Mouse (Mus musculus): Measurements from ENCODE around the gene Mdga1. TPM values are rescaled to one million over a fixed set of nuclear protein-coding genes. Genes with fewer than 3 reads are reported as not detected.

The Mdga1 gene
- polyA plus RNA-seq, 1 experiment: 2.5 TPM

- H3K27me3 ChIP-seq (ENCODE audit: control insufficient read depth, insufficient read depth, insufficient read length): peaks cover 34% of the 10 kb centered on the region
- H3K36me3 ChIP-seq (ENCODE audit: control insufficient read depth, insufficient read depth): no peaks in the 10 kb centered on the region
- no peak overlapping the region for H3K4me3 ChIP-seq
- H3K79me2 ChIP-seq (ENCODE audit: control insufficient read depth, insufficient read depth): no peaks in the 10 kb centered on the region
- no peak overlapping the region for H3K4me2 ChIP-seq (ENCODE audit: low read depth)
- TF ChIP-seq E2F4 (IDR thresholded peaks at IDR 0.05; ENCODE audit: insufficient read depth) (no peak), MYOD1 (IDR thresholded peaks at IDR 0.05; ENCODE audit: control insufficient read depth in 1 of 3, insufficient read length in 2 of 3, low read depth in 2 of 3) (no peak), USF1 (IDR thresholded peaks at IDR 0.05; ENCODE audit: low read depth) (no peak), SRF (IDR thresholded peaks at IDR 0.05; ENCODE audit: control insufficient read depth, insufficient read length, low read depth) (no peak), REST (IDR thresholded peaks at IDR 0.05; ENCODE audit: insufficient read depth, insufficient read length) (no peak), TCF12 (IDR thresholded peaks at IDR 0.05; ENCODE audit: insufficient read depth, poor library complexity, severe bottlenecking) (no peak)
- H3ac ChIP-seq (ENCODE audit: control insufficient read depth, insufficient read length): no peak overlapping the region
These were observed 83.8 kb downstream of the Mdga1 start for GRCm38 (mm10) chr17:29886061-29886460.

- Histone ChIP-seq H3K4me2 (ENCODE audit: low read depth) (no peak overlapping the region), H3K79me2 (ENCODE audit: control insufficient read depth, insufficient read depth) (no peaks in the 10 kb centered on the region), H3K4me3 (no peak overlapping the region), H3K36me3 (ENCODE audit: control insufficient read depth, insufficient read depth) (no peaks in the 10 kb centered on the region), H3ac (ENCODE audit: control insufficient read depth, insufficient read length) (no peak overlapping the region), H3K27me3 (ENCODE audit: control insufficient read depth, insufficient read depth, insufficient read length) (peaks cover 32% of the 10 kb centered on the region)
- no peak for TF ChIP-seq CEBPB (IDR thresholded peaks at IDR 0.05; ENCODE audit: insufficient read depth, poor library complexity, severe bottlenecking)
- TF ChIP-seq MYOD1 (IDR thresholded peaks at IDR 0.05; ENCODE audit: control insufficient read depth in 1 of 3, insufficient read length in 2 of 3, low read depth in 2 of 3): no peak
These were observed 85.3 kb downstream of the Mdga1 start for GRCm38 (mm10) chr17:29884596-29884995.

GRCm38 (mm10) chr17:29883351-29883750 is 86.5 kb downstream of the Mdga1 start:
- Histone ChIP-seq H3ac (ENCODE audit: control insufficient read depth, insufficient read length) (no peak overlapping the region), H3K27me3 (ENCODE audit: control insufficient read depth, insufficient read depth, insufficient read length) (peaks cover 25% of the 10 kb centered on the region), H3K4me2 (ENCODE audit: low read depth) (no peak overlapping the region), H3K36me3 (ENCODE audit: control insufficient read depth, insufficient read depth) (no peaks in the 10 kb centered on the region), H3K4me3 (no peak overlapping the region), H3K79me2 (ENCODE audit: control insufficient read depth, insufficient read depth) (no peaks in the 10 kb centered on the region)
- no peak for TF ChIP-seq TCF12 (IDR thresholded peaks at IDR 0.05; ENCODE audit: insufficient read depth, poor library complexity, severe bottlenecking)
- TF ChIP-seq POLR2AphosphoS2 (IDR thresholded peaks at IDR 0.05; ENCODE audit: insufficient read length, low read depth): no peak
- TF ChIP-seq E2F4 (IDR thresholded peaks at IDR 0.05; ENCODE audit: insufficient read depth): no peak
- no peak for TF ChIP-seq USF1 (IDR thresholded peaks at IDR 0.05; ENCODE audit: low read depth)
- TF ChIP-seq REST (IDR thresholded peaks at IDR 0.05; ENCODE audit: insufficient read depth, insufficient read length): no peak
- no peak for TF ChIP-seq POLR2A (IDR thresholded peaks at IDR 0.05; ENCODE audit: insufficient read length, low read depth)
- no peak for TF ChIP-seq SRF (IDR thresholded peaks at IDR 0.05; ENCODE audit: control insufficient read depth, insufficient read length, low read depth)
- no peak for TF ChIP-seq MAX (IDR thresholded peaks at IDR 0.05; ENCODE audit: low read depth)
- TF ChIP-seq CEBPB (IDR thresholded peaks at IDR 0.05; ENCODE audit: insufficient read depth, poor library complexity, severe bottlenecking): no peak

- H3K27me3 ChIP-seq (ENCODE audit: control insufficient read depth, insufficient read depth, insufficient read length): peaks cover 25% of the 10 kb centered on the region
- no peak for TF ChIP-seq E2F4 (IDR thresholded peaks at IDR 0.05; ENCODE audit: insufficient read depth)
- no peak for TF ChIP-seq TCF3 (IDR thresholded peaks at IDR 0.05; ENCODE audit: insufficient read length, low read depth)
- TF ChIP-seq USF1 (IDR thresholded peaks at IDR 0.05; ENCODE audit: low read depth): no peak
- TF ChIP-seq POLR2A (IDR thresholded peaks at IDR 0.05; ENCODE audit: insufficient read length, low read depth): no peak
- no peak for TF ChIP-seq CEBPB (IDR thresholded peaks at IDR 0.05; ENCODE audit: insufficient read depth, poor library complexity, severe bottlenecking)
- TF ChIP-seq POLR2AphosphoS2 (IDR thresholded peaks at IDR 0.05; ENCODE audit: insufficient read length, low read depth): no peak
- no peak for TF ChIP-seq MYOD1 (IDR thresholded peaks at IDR 0.05; ENCODE audit: control insufficient read depth in 1 of 3, insufficient read length in 2 of 3, low read depth in 2 of 3)
- TF ChIP-seq REST (IDR thresholded peaks at IDR 0.05; ENCODE audit: insufficient read depth, insufficient read length): no peak
- no peak for TF ChIP-seq MAX (IDR thresholded peaks at IDR 0.05; ENCODE audit: low read depth)
- TF ChIP-seq SRF (IDR thresholded peaks at IDR 0.05; ENCODE audit: control insufficient read depth, insufficient read length, low read depth): no peak
- TF ChIP-seq MYOG (IDR thresholded peaks at IDR 0.05; ENCODE audit: control insufficient read depth in 1 of 3, insufficient read depth in 1 of 3, insufficient read length in 2 of 3, low read depth in 2 of 3): no peak
- no peak for TF ChIP-seq TCF12 (IDR thresholded peaks at IDR 0.05; ENCODE audit: insufficient read depth, poor library complexity, severe bottlenecking)
These were observed 87.0 kb downstream of the Mdga1 start for GRCm38 (mm10) chr17:29882885-29883284.

GRCm38 (mm10) chr17:29880251-29880650 is 89.6 kb downstream of the Mdga1 start:
- peaks cover 12% of the 10 kb centered on the region for H3K27me3 ChIP-seq (ENCODE audit: control insufficient read depth, insufficient read depth, insufficient read length)
- H3K36me3 ChIP-seq (ENCODE audit: control insufficient read depth, insufficient read depth): no peaks in the 10 kb centered on the region
- TF ChIP-seq MAX (IDR thresholded peaks at IDR 0.05; ENCODE audit: low read depth) (no peak), POLR2AphosphoS2 (IDR thresholded peaks at IDR 0.05; ENCODE audit: insufficient read length, low read depth) (no peak), TCF12 (IDR thresholded peaks at IDR 0.05; ENCODE audit: insufficient read depth, poor library complexity, severe bottlenecking) (no peak), POLR2A (IDR thresholded peaks at IDR 0.05; ENCODE audit: insufficient read length, low read depth) (no peak), USF1 (IDR thresholded peaks at IDR 0.05; ENCODE audit: low read depth) (no peak), REST (IDR thresholded peaks at IDR 0.05; ENCODE audit: insufficient read depth, insufficient read length) (no peak), MYOD1 (IDR thresholded peaks at IDR 0.05; ENCODE audit: control insufficient read depth in 1 of 3, insufficient read length in 2 of 3, low read depth in 2 of 3) (no peak), SRF (IDR thresholded peaks at IDR 0.05; ENCODE audit: control insufficient read depth, insufficient read length, low read depth) (no peak), MYOG (IDR thresholded peaks at IDR 0.05; ENCODE audit: control insufficient read depth in 1 of 3, insufficient read depth in 1 of 3, insufficient read length in 2 of 3, low read depth in 2 of 3) (no peak), TCF3 (IDR thresholded peaks at IDR 0.05; ENCODE audit: insufficient read length, low read depth) (no peak), CEBPB (IDR thresholded peaks at IDR 0.05; ENCODE audit: insufficient read depth, poor library complexity, severe bottlenecking) (no peak), E2F4 (IDR thresholded peaks at IDR 0.05; ENCODE audit: insufficient read depth) (no peak)
- H3ac ChIP-seq (ENCODE audit: control insufficient read depth, insufficient read length): no peak overlapping the region
- H3K79me2 ChIP-seq (ENCODE audit: control insufficient read depth, insufficient read depth): no peaks in the 10 kb centered on the region
- H3K4me2 ChIP-seq (ENCODE audit: low read depth): no peak overlapping the region
- H3K4me3 ChIP-seq: no peak overlapping the region

More at GRCm38 (mm10) chr17:29882885-29883284, 87.0 kb downstream of the Mdga1 start:
- Histone ChIP-seq H3K4me3 (no peak overlapping the region), H3ac (ENCODE audit: control insufficient read depth, insufficient read length) (no peak overlapping the region), H3K79me2 (ENCODE audit: control insufficient read depth, insufficient read depth) (no peaks in the 10 kb centered on the region), H3K36me3 (ENCODE audit: control insufficient read depth, insufficient read depth) (no peaks in the 10 kb centered on the region), H3K4me2 (ENCODE audit: low read depth) (no peak overlapping the region)
